Mouse (Mus musculus): ENCODE results near the gene Phlda1. TPM values are rescaled to one million over a fixed set of nuclear protein-coding genes. Genes with fewer than 3 reads are reported as not detected.

Gene Phlda1
- polyA plus RNA-seq (2015; fragmentation: Nextera tagmentation; extraction: Ambion mirVana) = 101 and 106 TPM in 2 replicates

DNA sequence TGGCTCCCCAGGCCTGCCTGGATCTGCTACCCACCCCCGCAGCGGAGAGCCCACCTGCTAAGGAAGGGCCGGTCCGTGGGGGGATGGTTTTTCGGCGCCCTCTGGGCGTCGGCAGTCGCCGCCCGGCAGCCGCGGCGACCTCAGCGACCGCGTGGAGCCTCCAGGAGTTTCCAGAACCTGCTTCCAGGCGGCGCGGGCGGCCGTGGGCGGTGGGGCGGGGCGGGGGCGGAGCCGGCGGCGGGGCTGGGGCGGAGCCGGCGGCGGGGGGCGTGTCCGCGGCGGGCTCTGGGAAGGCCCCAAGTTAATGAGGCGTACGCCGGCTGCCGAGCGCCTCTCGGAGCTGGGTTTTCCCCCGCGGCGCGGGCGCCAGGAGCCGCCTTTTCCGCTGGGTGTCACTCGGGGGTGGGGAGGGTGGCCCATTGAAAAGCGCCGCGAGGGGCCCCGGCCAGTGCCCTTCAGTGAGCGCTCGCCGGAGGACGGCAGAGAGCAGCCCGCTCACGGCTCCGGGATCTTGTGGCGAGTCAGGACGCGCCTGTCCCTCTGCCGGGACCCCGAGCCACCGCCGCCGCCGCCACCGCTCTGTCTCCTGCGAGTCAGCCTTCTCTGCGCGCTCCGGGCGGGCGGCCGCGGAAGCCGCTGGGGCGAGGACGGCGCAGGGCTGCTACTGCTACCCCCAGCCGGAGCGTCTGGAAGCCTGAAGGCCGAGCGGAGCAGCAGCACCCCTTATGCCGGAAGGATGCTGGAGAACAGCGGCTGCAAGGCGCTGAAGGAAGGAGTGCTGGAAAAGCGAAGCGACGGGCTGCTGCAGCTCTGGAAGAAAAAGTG lies at the start of gene Phlda1:
TSS of gene Phlda1 (plus strand) at position 186 of the 825 bp plus-strand sequence.
- peak within 1 kb of the TSS; percentile 96 for H3K27ac ChIP-seq (replicated peaks)
- no peaks in the 10 kb centered on the region for H3K9me3 ChIP-seq
- H3K27me3 ChIP-seq = no peaks in the 10 kb centered on the region
- peaks cover 47% of the 10 kb centered on the region for H3K4me1 ChIP-seq (replicated peaks)
- peak within 1 kb of the TSS; percentile 66 for H3K4me3 ChIP-seq
- no peaks in the 10 kb centered on the region for H3K36me3 ChIP-seq
- ATAC-seq (ENCODE audit: low read depth) = peak; percentile 89
- H3K4me2 ChIP-seq = peak within 1 kb of the TSS; percentile 72
- H3K9ac ChIP-seq = peak within 1 kb of the TSS; percentile 92
- under 1% methylated on average over 90 of the region's 94 CpGs for WGBS

GRCm38 (mm10) chr10:111458088-111458487 lies 48.0 kb upstream of the Phlda1 start:
- Histone ChIP-seq H3K4me3 (no peak overlapping the region), H3K27me3 (no peaks in the 10 kb centered on the region), H3K9ac (no peak overlapping the region), H3K36me3 (no peaks in the 10 kb centered on the region), H3K9me3 (no peaks in the 10 kb centered on the region), H3K27ac (replicated peaks) (no peak overlapping the region), H3K4me1 (replicated peaks) (peaks cover 21% of the 10 kb centered on the region), H3K4me2 (no peak overlapping the region)
- WGBS = 73% methylated on average over 7 of the region's 7 CpGs
- no peak for ATAC-seq (ENCODE audit: low read depth)

DNA sequence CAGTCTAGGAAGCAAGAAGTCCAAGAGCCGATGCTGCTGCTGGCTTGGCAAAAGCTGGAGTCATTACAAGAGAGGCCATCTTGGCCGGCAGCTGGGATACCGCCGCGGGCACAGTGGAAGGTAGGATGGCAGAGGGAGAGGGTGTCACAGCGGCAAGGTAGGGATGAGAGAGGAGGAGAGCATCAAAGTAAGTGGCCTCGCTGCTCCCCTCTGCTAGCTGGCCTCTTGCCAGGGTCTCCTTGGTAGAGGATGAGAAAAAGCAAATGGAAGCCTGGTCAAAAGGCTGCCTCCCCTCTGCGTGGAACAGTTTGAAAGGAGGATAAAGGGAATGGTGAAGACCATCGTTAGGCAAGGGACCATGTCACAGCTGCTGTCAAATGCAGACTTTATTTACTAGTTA lies 47.0 kb upstream of the Phlda1 start:
- no peak overlapping the region for H3K27ac ChIP-seq (replicated peaks)
- no peak overlapping the region for H3K9ac ChIP-seq
- H3K27me3 ChIP-seq = no peaks in the 10 kb centered on the region
- no peaks in the 10 kb centered on the region for H3K36me3 ChIP-seq
- H3K4me3 ChIP-seq = no peak overlapping the region
- ATAC-seq (ENCODE audit: low read depth) = no peak
- H3K4me2 ChIP-seq = no peak overlapping the region
- H3K4me1 ChIP-seq (replicated peaks) = peaks cover 21% of the 10 kb centered on the region
- no peaks in the 10 kb centered on the region for H3K9me3 ChIP-seq
- 53% methylated on average over 9 of the region's 9 CpGs for WGBS

- Histone ChIP-seq H3K4me2 (no peak overlapping the region), H3K9ac (no peak overlapping the region), H3K27me3 (no peaks in the 10 kb centered on the region), H3K4me3 (no peak overlapping the region), H3K27ac (replicated peaks) (no peak overlapping the region), H3K9me3 (no peaks in the 10 kb centered on the region), H3K36me3 (no peaks in the 10 kb centered on the region), H3K4me1 (replicated peaks) (peaks cover 21% of the 10 kb centered on the region)
- 82% methylated on average over 3 of the region's 3 CpGs for WGBS
- no peak for ATAC-seq (ENCODE audit: low read depth)
Measured at GRCm38 (mm10) chr10:111459874-111460273, 46.2 kb upstream of the Phlda1 start.

GRCm38 (mm10) chr10:111460381-111460780 lies 45.7 kb upstream of the Phlda1 start:
- Histone ChIP-seq H3K9ac (no peak overlapping the region), H3K4me2 (no peak overlapping the region), H3K4me3 (no peak overlapping the region), H3K27ac (replicated peaks) (no peak overlapping the region), H3K4me1 (replicated peaks) (peaks cover 21% of the 10 kb centered on the region), H3K9me3 (no peaks in the 10 kb centered on the region), H3K36me3 (no peaks in the 10 kb centered on the region), H3K27me3 (no peaks in the 10 kb centered on the region)
- ATAC-seq (ENCODE audit: low read depth) = 0 out of 2 replicates have a peak, but pooled peaks have one; percentile 15
- WGBS = 1% methylated on average over 4 of the region's 4 CpGs

GRCm38 (mm10) chr10:111464833-111465232 lies 41.3 kb upstream of the Phlda1 start:
- H3K9me3 ChIP-seq = no peaks in the 10 kb centered on the region
- H3K27ac ChIP-seq (replicated peaks) = no peak overlapping the region
- ATAC-seq (ENCODE audit: low read depth) = no peak
- WGBS = 92% methylated on average over 1 of the region's 1 CpGs
- H3K9ac ChIP-seq = no peak overlapping the region
- H3K36me3 ChIP-seq = no peaks in the 10 kb centered on the region
- no peak overlapping the region for H3K4me2 ChIP-seq
- H3K4me3 ChIP-seq = no peak overlapping the region
- peaks cover 7% of the 10 kb centered on the region for H3K4me1 ChIP-seq (replicated peaks)
- no peaks in the 10 kb centered on the region for H3K27me3 ChIP-seq

- Histone ChIP-seq H3K36me3 (no peaks in the 10 kb centered on the region), H3K27me3 (no peaks in the 10 kb centered on the region), H3K27ac (replicated peaks) (no peak overlapping the region), H3K4me3 (no peak overlapping the region), H3K4me1 (replicated peaks) (peaks cover under 1% of the 10 kb centered on the region), H3K4me2 (no peak overlapping the region), H3K9me3 (no peaks in the 10 kb centered on the region), H3K9ac (no peak overlapping the region)
- no peak for ATAC-seq (ENCODE audit: low read depth)
- WGBS = 37% methylated on average over 2 of the region's 2 CpGs
Measured at GRCm38 (mm10) chr10:111465409-111465808, 40.7 kb upstream of the Phlda1 start.

DNA sequence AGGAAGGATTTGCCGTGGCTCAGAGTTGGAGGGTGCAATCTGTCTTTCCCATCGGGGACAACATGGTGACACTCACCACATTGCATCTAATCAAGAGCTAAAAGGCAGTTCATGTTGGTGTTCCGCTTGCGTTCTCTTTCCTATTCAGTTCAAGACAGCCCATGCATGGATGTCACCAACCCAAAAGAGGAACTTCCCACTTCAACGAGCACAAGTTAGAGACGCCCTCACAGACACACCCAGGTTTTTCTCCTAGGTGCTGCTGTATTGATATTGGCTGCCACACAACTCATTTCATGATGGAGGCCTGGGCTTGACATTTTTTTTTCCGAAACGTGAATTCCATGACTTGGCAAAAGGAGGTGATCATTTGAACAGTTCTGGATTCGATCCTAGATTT lies 34.9 kb upstream of the Phlda1 start:
- H3K27ac ChIP-seq (replicated peaks) = no peak overlapping the region
- H3K36me3 ChIP-seq = 0 out of 2 replicates have a peak, but pooled peaks cover 3% of the 10 kb centered on the region
- H3K4me2 ChIP-seq = no peak overlapping the region
- H3K4me1 ChIP-seq (replicated peaks) = peaks cover 31% of the 10 kb centered on the region
- no peaks in the 10 kb centered on the region for H3K9me3 ChIP-seq
- no peak overlapping the region for H3K9ac ChIP-seq
- 79% methylated on average over 9 of the region's 9 CpGs for WGBS
- H3K27me3 ChIP-seq = no peaks in the 10 kb centered on the region
- no peak for ATAC-seq (ENCODE audit: low read depth)
- no peak overlapping the region for H3K4me3 ChIP-seq

DNA sequence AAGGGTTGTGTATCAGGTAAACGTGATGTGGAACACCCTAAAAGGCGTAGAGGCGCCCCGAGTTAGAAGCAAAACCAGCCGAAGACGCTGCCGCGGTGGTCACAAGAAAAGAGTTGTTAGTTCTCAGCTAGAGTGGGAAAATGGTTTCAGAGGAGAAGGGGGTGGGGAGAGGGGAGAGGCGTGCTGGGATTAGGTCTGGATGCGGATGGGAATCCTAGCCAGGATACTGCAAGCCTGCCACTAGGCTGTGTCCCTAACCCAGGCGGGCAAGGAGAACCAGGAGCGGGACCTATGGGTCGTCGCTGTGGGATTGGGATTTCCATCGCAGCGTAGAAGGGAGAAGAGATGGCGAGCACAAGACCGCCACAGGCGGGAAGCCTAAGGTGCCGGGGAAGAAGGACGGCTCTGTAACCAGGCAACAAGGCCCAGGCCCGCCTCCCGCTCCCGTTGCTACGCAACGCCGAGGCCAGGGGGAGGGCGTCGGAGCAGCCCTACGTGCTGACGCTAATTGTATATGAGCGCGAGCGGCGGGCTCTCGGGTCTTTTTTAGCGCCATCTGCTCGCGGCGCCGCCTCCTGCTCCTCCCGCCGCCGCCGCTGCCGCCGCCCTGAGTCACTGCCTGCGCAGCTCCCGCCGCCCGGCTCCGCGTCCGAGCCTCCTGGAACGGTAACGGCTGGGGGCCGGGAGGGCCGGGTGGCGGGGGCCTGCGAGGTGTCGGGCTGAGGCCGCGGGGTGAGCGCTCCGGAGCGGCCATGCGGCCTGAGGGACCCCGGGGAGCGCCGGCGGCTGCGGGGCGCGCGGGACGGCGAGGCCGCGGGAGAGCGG lies 33.2 kb upstream of the Phlda1 start, which contains the start of gene Nap1l1:
TSS of gene Nap1l1 (plus strand) at position 538 of the 825 bp plus-strand sequence.
- ATAC-seq (ENCODE audit: low read depth) = peak; percentile 100
- H3K9ac ChIP-seq = peak within 1 kb of the TSS; percentile 98
- H3K36me3 ChIP-seq = 0 out of 2 replicates have a peak, but pooled peaks cover 3% of the 10 kb centered on the region
- H3K4me3 ChIP-seq = peak within 1 kb of the TSS; percentile 91
- H3K9me3 ChIP-seq = no peaks in the 10 kb centered on the region
- peaks cover 47% of the 10 kb centered on the region for H3K4me1 ChIP-seq (replicated peaks)
- H3K27me3 ChIP-seq = no peaks in the 10 kb centered on the region
- under 1% methylated on average over 80 of the region's 80 CpGs for WGBS
- H3K4me2 ChIP-seq = peak within 1 kb of the TSS; percentile 67
- H3K27ac ChIP-seq (replicated peaks) = peak within 1 kb of the TSS; percentile 99

DNA sequence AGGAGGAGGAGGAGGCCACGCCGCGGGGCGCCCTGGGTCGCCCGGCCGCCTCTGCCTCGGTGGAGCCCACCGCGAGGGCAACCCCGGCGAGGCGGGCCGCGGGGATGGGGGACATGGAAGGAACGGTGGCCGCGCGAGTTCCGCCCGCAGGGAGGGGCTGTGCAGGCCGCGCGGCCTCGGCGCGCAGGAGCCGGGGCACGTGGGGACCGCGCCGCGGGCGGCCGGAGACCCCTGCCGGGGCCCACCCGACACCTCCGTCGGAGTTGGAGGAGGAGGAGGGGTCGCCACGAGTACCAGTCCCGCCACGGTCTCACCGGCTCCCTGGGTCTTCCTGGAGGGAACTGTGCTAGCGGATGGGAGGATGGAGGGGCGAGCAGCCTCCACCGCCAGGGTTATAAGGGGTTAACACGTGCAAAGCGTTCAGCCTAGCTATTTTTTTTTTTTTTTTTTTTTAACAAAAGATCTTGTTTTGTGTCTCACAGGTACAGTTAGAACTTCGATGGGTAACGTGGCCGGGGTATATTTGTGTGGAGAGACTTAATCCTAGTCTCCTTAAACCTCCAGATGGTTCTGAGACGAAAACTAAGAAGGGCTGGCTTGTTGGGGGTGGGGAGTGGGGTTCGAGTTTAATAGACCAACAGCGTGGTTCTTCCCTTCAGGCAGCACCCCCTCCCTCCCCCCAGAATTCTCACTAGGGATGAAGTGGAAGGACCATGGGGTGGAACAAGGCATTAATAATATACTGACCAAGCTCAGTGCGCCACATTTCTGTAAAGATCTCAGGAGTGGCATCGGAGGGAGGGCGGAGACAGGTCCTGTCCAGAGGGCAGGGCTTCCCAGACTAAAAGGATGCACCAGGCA lies 32.3 kb upstream of the Phlda1 start:
- Histone ChIP-seq H3K27ac (replicated peaks) (peak overlapping the region; percentile 99), H3K9ac (peak overlapping the region; percentile 98), H3K4me3 (peak overlapping the region; percentile 91), H3K27me3 (no peaks in the 10 kb centered on the region), H3K9me3 (no peaks in the 10 kb centered on the region), H3K36me3 (0 out of 2 replicates have a peak, but pooled peaks cover 3% of the 10 kb centered on the region), H3K4me2 (peak overlapping the region; percentile 67), H3K4me1 (replicated peaks) (peaks cover 49% of the 10 kb centered on the region)
- WGBS = under 1% methylated on average over 50 of the region's 58 CpGs
- ATAC-seq (ENCODE audit: low read depth) = peak; percentile 83

- Histone ChIP-seq H3K4me2 (peak overlapping the region; percentile 36), H3K27ac (replicated peaks) (no peak overlapping the region), H3K4me1 (replicated peaks) (peaks cover 57% of the 10 kb centered on the region), H3K36me3 (peaks cover 7% of the 10 kb centered on the region), H3K9ac (peak overlapping the region; percentile 39; the same call in 1 of the 2 replicates), H3K27me3 (no peaks in the 10 kb centered on the region), H3K9me3 (no peaks in the 10 kb centered on the region), H3K4me3 (0 out of 2 replicates have a peak overlapping the region, but pooled peaks have one; percentile 2)
- WGBS = 35% methylated on average over 4 of the region's 4 CpGs
- ATAC-seq (ENCODE audit: low read depth) = no peak
Measured at GRCm38 (mm10) chr10:111476301-111476700, 29.8 kb upstream of the Phlda1 start.
